Mouse (Mus musculus) left cerebral cortex, postnatal 10 days (tissue): Measurements from ENCODE around the gene Cyp2d10. TPM values are rescaled to one million over a fixed set of nuclear protein-coding genes. Genes with fewer than 3 reads are reported as not detected.
"Not testable (repeated sequence)": the region's sequence is repeated elsewhere in the genome, so short reads cannot be mapped to it uniquely, and the experiment has no call there.

Experiments
- DNase-seq, 2 experiments: peaks; one replicate each; pipeline ENCODE4 v3.0.0; 2021 to 2022; ENCODE audit warnings: low spot score in 2 of 2, mixed read lengths in 1 of 2; ENCODE audit errors: extremely low spot score in 1 of 2
- intact Hi-C: fragments of 180-260 bp; cut with DNase I; formaldehyde crosslinking; loops from one replicate; pipeline ENCODE4 v1.15.1; 2025
- microRNA-seq: library from miRNA; unstranded; fragments of <30 nt; microRNA quantifications from one replicate; pipeline ENCODE4 v1.2.0, GENCODE M21; 2022
- total RNA-seq, 2 experiments: library from RNA; stranded (reverse); gene quantifications; 2 replicates each; pipeline ENCODE4 v1.2.3; 2021

Gene Cyp2d10
- total RNA-seq, 2 experiments from 2014 or later: not detected

DNA sequence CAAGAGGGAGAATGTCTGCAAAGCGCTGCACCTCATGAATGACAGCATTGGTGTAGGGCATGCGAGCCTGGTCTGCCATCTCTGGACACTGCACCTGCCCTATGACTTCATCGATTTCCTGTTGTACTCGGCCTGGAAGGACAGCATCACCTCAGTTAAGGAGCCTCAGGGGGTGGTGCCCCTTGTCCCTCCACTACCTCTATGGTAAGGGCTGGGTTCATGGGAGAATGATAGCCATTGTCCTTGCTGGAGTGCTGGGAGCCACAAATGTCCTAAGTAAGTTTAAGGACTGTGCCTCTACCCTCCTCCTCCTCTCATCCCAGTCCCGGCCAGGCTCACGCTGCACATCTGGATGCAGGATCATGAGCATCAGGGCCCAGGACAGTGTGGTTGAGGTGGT is 34.5 kb downstream of the Cyp2d10 start:
- no peak for DNase-seq
- intact Hi-C loops: no loop called here

GRCm38 (mm10) chr15:82368851-82369250 is 38.1 kb downstream of the Cyp2d10 start:
- no peak for DNase-seq
- intact Hi-C loops: no loop called here

- no peak for DNase-seq
- intact Hi-C loops: no loop called here
Measured at GRCm38 (mm10) chr15:82368146-82368545, 38.8 kb downstream of the Cyp2d10 start.

GRCm38 (mm10) chr15:82364561-82364960 is 42.4 kb downstream of the Cyp2d10 start:
- DNase-seq, intact Hi-C loops: not testable (repeated sequence)

GRCm38 (mm10) chr15:82363801-82364200 is 43.2 kb downstream of the Cyp2d10 start:
- intact Hi-C loops, DNase-seq: not testable (repeated sequence)

GRCm38 (mm10) chr15:82362234-82362633 is 44.8 kb downstream of the Cyp2d10 start:
- intact Hi-C loops: no loop called here
- no peak for DNase-seq

GRCm38 (mm10) chr15:82361459-82362018 is 45.5 kb downstream of the Cyp2d10 start:
- intact Hi-C loops: no loop called here
- no peak for DNase-seq

GRCm38 (mm10) chr15:82358431-82359260 is 48.3 kb downstream of the Cyp2d10 start:
- peak in 1 of 2 experiments; percentile 45 for DNase-seq
- intact Hi-C loops: no loop called here

- intact Hi-C loops: loop anchor here (2.0 kb wide), 1 partner anchor 62 kb away; no protein-coding TSS in a partner anchor
- peak; percentile 97 to 98 for DNase-seq
Measured at GRCm38 (mm10) chr15:82354126-82354945, 52.7 kb downstream of the Cyp2d10 start, which contains the start of gene Ndufa6. Gene Ndufa6, minus strand, starts transcription at chr15:82354322.

GRCm38 (mm10) chr15:82353745-82354113 is 53.3 kb downstream of the Cyp2d10 start:
- DNase-seq: no peak
- intact Hi-C loops: loop anchor here (2.0 kb wide), 1 partner anchor 63 kb away; no protein-coding TSS in a partner anchor

GRCm38 (mm10) chr15:82353078-82353744 is 53.8 kb downstream of the Cyp2d10 start:
- DNase-seq: no peak
- intact Hi-C loops: no loop called here

Small RNAs within 50 kb of the gene (microRNA-seq; reads per million reads assigned to microRNA genes)
- not detected for gene Gm25990
- not detected for gene Gm27331
- not detected for gene Gm27622
- not detected for gene Mir7684

Other genes with a start within 250 kb of the Cyp2d10 start
- 1 to 10 TPM; 3.1 to 3.5 TPM for gene Shisa8, start 194.4 kb downstream of the Cyp2d10 start, total RNA-seq
- gene Tnfrsf13c, start 182.8 kb downstream of the Cyp2d10 start, total RNA-seq: under 1 TPM; 0.30 to 0.73 TPM
- 1 to 10 TPM; 4.5 to 4.8 TPM for gene Cenpm, start 162.4 kb downstream of the Cyp2d10 start, total RNA-seq
- 10 to 100 TPM; 83.1 to 87.6 TPM for gene 1500009C09Rik, start 154.8 kb downstream of the Cyp2d10 start, total RNA-seq
- gene Sept3, start 132.3 kb downstream of the Cyp2d10 start, total RNA-seq: 100 to 1,000 TPM; 512 to 519 TPM
- gene Wbp2nl, start 108.2 kb downstream of the Cyp2d10 start, total RNA-seq: not detected
- gene Naga, start 68.3 kb downstream of the Cyp2d10 start, total RNA-seq: 10 to 100 TPM; 34.5 to 41.0 TPM
- 1 to 10 TPM in 1 of 2 experiments, under 1 TPM in 1; 0.69 to 2.4 TPM for gene Pheta2, start 68.3 kb downstream of the Cyp2d10 start, total RNA-seq
- 100 to 1,000 TPM; 130 to 139 TPM for gene Smdt1, start 68.2 kb downstream of the Cyp2d10 start, total RNA-seq
- gene Ndufa6, start 52.9 kb downstream of the Cyp2d10 start, total RNA-seq: 100 to 1,000 TPM; 167 to 200 TPM
- gene Cyp2d22, start 26.9 kb downstream of the Cyp2d10 start, total RNA-seq: 10 to 100 TPM; 10.7 to 11.5 TPM
- not detected for gene Cyp2d11, start 13.2 kb downstream of the Cyp2d10 start, total RNA-seq
- not detected for gene Cyp2d9, start 26.2 kb upstream of the Cyp2d10 start, total RNA-seq
- not detected for gene Cyp2d12, start 147.9 kb upstream of the Cyp2d10 start, total RNA-seq
- gene Cyp2d34, start 213.8 kb upstream of the Cyp2d10 start, total RNA-seq: not detected